ENCODE assay signal across 9 mouse cellular contexts in genomic region chr12:72520645-72521044, GRCm38 (mm10). TPM values are rescaled to one million over a fixed set of nuclear protein-coding genes. Genes with fewer than 3 reads are reported as not detected.
A peak's percentile ranks its signal among the peaks of the same experiment; 100 is the strongest.
DNase-seq lines count a peak whose midpoint lies in the region; ATAC-seq and TF ChIP-seq lines count a peak whose summit lies in the region.
"Had no signal": no experiment of that assay in that cellular context is flagged by ENCODE, and none has a peak within 500 bp of the region (broad histone marks: within the 10 kb centered on the region; RNA-seq: fewer than 3 reads in every experiment).

No protein-coding gene starts in this region.

- no peak overlapping the region for H3K27ac ChIP-seq in CH12.LX (ENCODE audit: insufficient read depth, low read depth)
- H3K27ac ChIP-seq in embryonic facial prominence, embryonic 10.5 days (replicated peaks) = no peak overlapping the region
- H3K27ac ChIP-seq: neural tube, embryonic 12.5 days had no signal

- peak; percentile 52 for TF ChIP-seq RAD21 in CH12.LX (IDR thresholded peaks at IDR 0.05; ENCODE audit: low read depth, low read length)

- no peak overlapping the region for H3K4me2 ChIP-seq in CH12.LX (ENCODE audit: insufficient read depth, low read depth, poor library complexity, severe bottlenecking)
- H3K4me2 ChIP-seq: neural tube, embryonic 12.5 days had no signal

- no peak overlapping the region for H3K4me3 ChIP-seq in CH12.LX (replicated peaks in 1 of 3; ENCODE audit: low read depth in 2 of 3, low read length in 2 of 3, poor library complexity in 1 of 3)
- no peak overlapping the region for H3K4me3 ChIP-seq in embryonic facial prominence, embryonic 10.5 days
- H3K4me3 ChIP-seq: neural tube, embryonic 12.5 days had no signal

- H3K79me2 ChIP-seq in CH12.LX (replicated peaks; ENCODE audit: control insufficient read depth, extremely low read depth, insufficient read depth, poor library complexity, severe bottlenecking) = no peaks in the 10 kb centered on the region

- dilution Hi-C loops in CH12.LX (cut with MboI; ENCODE audit: extremely low pct_ligation_motif_present, extremely low pct_unique_long_range_greater_than_20kb, low sequenced_read_pairs) = no loop called here

- H3K36me3 ChIP-seq in CH12.LX (replicated peaks in 1 of 2; ENCODE audit: control insufficient read depth in 1 of 2, insufficient read depth in 1 of 2, low read length in 1 of 2) = no peaks in the 10 kb centered on the region
- H3K36me3 ChIP-seq in embryonic facial prominence, embryonic 10.5 days (replicated peaks) = no peaks in the 10 kb centered on the region
- H3K36me3 ChIP-seq: neural tube, embryonic 12.5 days had no signal

- in situ Hi-C loops in CH12.LX (cut with MboI; ENCODE audit: low pct_ligation_motif_present, low pct_unique_long_range_greater_than_20kb, low sequenced_read_pairs) = no loop called here

- ATAC-seq in monocyte, adult 5-6 weeks (replicated peaks; ENCODE audit: insufficient number of reproducible peaks, low FRiP score, low TSS enrichment, poor library complexity, severe bottlenecking) = peak; percentile 86

- no peaks in the 10 kb centered on the region for H3K4me1 ChIP-seq in CH12.LX (ENCODE audit: control insufficient read depth in 1 of 2, insufficient read depth in 2 of 2)
- no peaks in the 10 kb centered on the region for H3K4me1 ChIP-seq in embryonic facial prominence, embryonic 10.5 days
- H3K4me1 ChIP-seq: neural tube, embryonic 12.5 days had no signal

- TF ChIP-seq POLR2A in CH12.LX (IDR thresholded peaks at IDR 0.05; ENCODE audit: low read depth, low read length) = no peak

- H3K27me3 ChIP-seq in CH12.LX (replicated peaks) = no peaks in the 10 kb centered on the region
- H3K27me3 ChIP-seq in embryonic facial prominence, embryonic 10.5 days (replicated peaks; ENCODE audit: low read depth, poor library complexity, severe bottlenecking) = no peaks in the 10 kb centered on the region
- H3K27me3 ChIP-seq: neural tube, embryonic 12.5 days had no signal

- peak; percentile 29 for DNase-seq in kidney, adult 18-20 months
- no peak for DNase-seq in kidney, adult 11 months
- peak; percentile 79 for DNase-seq in CH12.LX (ENCODE audit: extremely low read depth)
- peak; percentile 77 for DNase-seq in adrenal gland, postnatal 25 days
- DNase-seq in embryonic facial prominence, embryonic 10.5 days (ENCODE audit: low spot score) = peak; percentile 79
- peak; percentile 8 to 85 for DNase-seq in kidney, postnatal 36 days
- peak; percentile 67 for DNase-seq in thymus, postnatal 0 days (ENCODE audit: low spot score)

- H3K9me3 ChIP-seq in CH12.LX (replicated peaks; ENCODE audit: low read length) = no peaks in the 10 kb centered on the region
- H3K9me3 ChIP-seq in embryonic facial prominence, embryonic 10.5 days = no peaks in the 10 kb centered on the region
- H3K9me3 ChIP-seq: neural tube, embryonic 12.5 days had no signal

- WGBS in embryonic facial prominence, embryonic 10.5 days = 4% methylated on average over 2 of the region's 2 CpGs

- TF ChIP-seq EP300 in CH12.LX (IDR thresholded peaks at IDR 0.05; ENCODE audit: low read length) = no peak

- no peak overlapping the region for H3K9ac ChIP-seq in CH12.LX (ENCODE audit: insufficient read depth, low read depth)
- H3K9ac ChIP-seq: neural tube, embryonic 12.5 days had no signal

- peak; percentile 76 to 78 for TF ChIP-seq CTCF in CH12.LX (conservative IDR thresholded peaks at IDR 0.05 in 1 of 2, IDR thresholded peaks at IDR 0.05 in 1 of 2; ENCODE audit: low read depth in 2 of 2, low read length in 2 of 2)

TF ChIP-seq in CH12.LX, 34 proteins besides CTCF, POLR2A, EP300 and RAD21:
- TF ChIP-seq JUND (conservative IDR thresholded peaks at IDR 0.05; ENCODE audit: low read depth, low read length) = no peak
- TF ChIP-seq SMC3 (IDR thresholded peaks at IDR 0.05; ENCODE audit: low read depth, low read length) = peak; percentile 61

RNA-seq across cellular contexts. Expression of gene Pcnx4, which starts 15.5 kb away (rescaled TPM):
- total RNA-seq in CH12.LX (2012; rRNA removed) (2.9 and 3.1 TPM in 2 replicates), CH12.LX (2014; rRNA removed) (1.5 and 1.9 TPM in 2 replicates)
- polyA plus RNA-seq in CH12.LX (2012; ENCODE audit: insufficient read length, low read depth) = 2.1 and 2.9 TPM in 2 replicates
- total RNA-seq in adrenal gland, postnatal 25 days (2021) = 7.5 and 8.7 TPM in 2 replicates
- 13.8 and 14.7 TPM in 2 replicates for polyA plus RNA-seq in embryonic facial prominence, embryonic 10.5 days (2016; fragmentation: Nextera tagmentation; extraction: Ambion mirVana)
- total RNA-seq in monocyte, adult 5-6 weeks (2017) = 1.6 to 4.9 TPM (median 2.3 TPM) in 3 replicates
- 7.5 and 8.4 TPM in 2 replicates for polyA plus RNA-seq in thymus, postnatal 0 days (2015; fragmentation: Nextera tagmentation; extraction: Ambion mirVana)
